Mouse (Mus musculus): ENCODE measurements around the gene Washc4.

The Washc4 gene

DNA sequence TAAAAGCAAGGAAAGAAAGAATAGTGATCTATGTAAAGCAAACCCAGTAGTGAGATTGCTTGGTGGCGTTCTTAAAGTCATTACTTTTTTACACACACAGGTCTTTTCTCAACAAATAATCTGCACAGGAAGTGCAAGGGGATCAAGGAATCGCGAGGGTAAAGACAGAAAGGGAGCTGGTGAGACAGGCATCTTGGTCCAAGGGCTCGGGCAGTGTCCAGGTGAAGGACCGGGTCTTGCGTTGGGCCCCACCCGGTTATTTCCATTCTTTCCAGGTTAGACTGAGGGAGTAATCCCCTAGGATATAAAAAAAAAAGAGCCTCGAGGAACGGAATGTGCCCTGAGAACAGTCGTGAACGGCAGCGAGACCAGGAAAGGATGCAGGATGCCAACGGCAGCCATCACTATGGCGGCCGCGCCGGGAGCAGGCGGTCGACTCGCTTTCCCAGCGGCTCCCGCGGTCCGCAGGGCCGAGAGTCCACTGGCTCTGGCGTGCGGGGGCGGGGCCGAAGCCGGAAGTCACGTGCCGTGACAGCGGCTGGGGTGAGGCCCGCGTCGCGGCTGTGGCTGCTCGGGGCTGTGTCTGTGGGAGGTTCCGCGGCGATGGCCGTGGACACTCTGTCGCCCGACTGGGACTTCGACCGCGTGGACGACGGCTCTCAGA is at the start of gene Washc4:
Gene Washc4, plus strand, starts transcription at position 314 of the 664 bp plus-strand sequence.
- CTCF ChIA-PET, result no interaction called here

- CTCF ChIA-PET, result no interaction called here
These were observed 46.2 kb upstream of the Washc4 start for GRCm38 (mm10) chr10:83497321-83497720.

GRCm38 (mm10) chr10:83508962-83509660 is 34.4 kb upstream of the Washc4 start:
- CTCF ChIA-PET, result no interaction called here

DNA sequence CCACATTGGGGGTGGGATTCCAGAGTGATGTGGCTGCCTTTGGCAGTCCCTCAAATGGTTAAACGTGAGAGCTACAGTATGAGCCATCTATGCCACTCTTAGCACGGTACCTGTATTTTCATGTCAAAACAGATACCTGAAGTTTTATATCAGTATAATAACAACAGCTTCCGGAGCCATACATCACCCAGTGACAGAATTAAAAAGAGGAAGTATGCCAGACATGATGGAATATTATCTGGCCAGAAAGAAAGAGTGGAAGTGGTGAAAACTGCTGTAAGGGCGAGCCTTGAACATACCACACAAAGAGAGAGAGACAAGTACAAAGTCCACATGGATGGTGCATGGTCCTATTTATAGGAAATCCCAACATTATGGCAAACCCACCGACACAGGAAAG is 32.2 kb upstream of the Washc4 start:
- CTCF ChIA-PET, result no interaction called here

DNA sequence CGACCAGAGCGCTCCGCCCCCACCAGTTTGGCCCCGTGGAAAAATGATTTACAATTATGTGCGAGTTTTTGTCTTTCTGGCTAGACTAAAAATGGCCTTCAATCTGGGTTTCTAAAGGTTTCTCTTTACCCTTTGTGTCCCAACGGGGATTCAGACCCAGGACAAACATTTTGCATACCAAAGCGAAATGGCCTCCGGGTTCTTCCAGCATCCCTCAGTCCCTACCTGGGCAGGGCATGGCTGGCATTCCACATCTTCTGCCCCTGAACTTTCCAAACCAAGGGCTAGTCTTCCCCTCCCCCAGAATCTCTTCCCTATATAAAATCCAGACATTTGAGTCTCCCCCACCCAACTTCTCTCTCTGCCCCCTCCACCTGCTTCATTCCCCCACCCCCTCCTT is 29.8 kb upstream of the Washc4 start:
- CTCF ChIA-PET, result no interaction called here

- CTCF ChIA-PET, result interaction anchor here (0.7 kb wide), 1 partner anchor 199 kb away, joined by 3 read pairs; no protein-coding TSS in a partner anchor
These were observed 22.6 kb upstream of the Washc4 start for GRCm38 (mm10) chr10:83520990-83521389.

GRCm38 (mm10) chr10:83524238-83524637 is 19.3 kb upstream of the Washc4 start:
- CTCF ChIA-PET, result interaction anchor here (0.7 kb wide), 1 partner anchor 95 kb away, joined by 7 read pairs; no protein-coding TSS in a partner anchor

GRCm38 (mm10) chr10:83530384-83530967 is 13.1 kb upstream of the Washc4 start:
- CTCF ChIA-PET, result no interaction called here

GRCm38 (mm10) chr10:83533258-83533909 is 10.2 kb upstream of the Washc4 start:
- CTCF ChIA-PET, result no interaction called here

GRCm38 (mm10) chr10:83533910-83534283 is 9.7 kb upstream of the Washc4 start, which contains the start of gene Aldh1l2:
Gene Aldh1l2 (minus strand): TSS chr10:83534140.
- CTCF ChIA-PET, result no interaction called here

GRCm38 (mm10) chr10:83536436-83536835 is 7.1 kb upstream of the Washc4 start:
- CTCF ChIA-PET, result interaction anchor here (0.7 kb wide), 1 partner anchor 16 kb away, joined by 15 read pairs; no protein-coding TSS in a partner anchor

DNA sequence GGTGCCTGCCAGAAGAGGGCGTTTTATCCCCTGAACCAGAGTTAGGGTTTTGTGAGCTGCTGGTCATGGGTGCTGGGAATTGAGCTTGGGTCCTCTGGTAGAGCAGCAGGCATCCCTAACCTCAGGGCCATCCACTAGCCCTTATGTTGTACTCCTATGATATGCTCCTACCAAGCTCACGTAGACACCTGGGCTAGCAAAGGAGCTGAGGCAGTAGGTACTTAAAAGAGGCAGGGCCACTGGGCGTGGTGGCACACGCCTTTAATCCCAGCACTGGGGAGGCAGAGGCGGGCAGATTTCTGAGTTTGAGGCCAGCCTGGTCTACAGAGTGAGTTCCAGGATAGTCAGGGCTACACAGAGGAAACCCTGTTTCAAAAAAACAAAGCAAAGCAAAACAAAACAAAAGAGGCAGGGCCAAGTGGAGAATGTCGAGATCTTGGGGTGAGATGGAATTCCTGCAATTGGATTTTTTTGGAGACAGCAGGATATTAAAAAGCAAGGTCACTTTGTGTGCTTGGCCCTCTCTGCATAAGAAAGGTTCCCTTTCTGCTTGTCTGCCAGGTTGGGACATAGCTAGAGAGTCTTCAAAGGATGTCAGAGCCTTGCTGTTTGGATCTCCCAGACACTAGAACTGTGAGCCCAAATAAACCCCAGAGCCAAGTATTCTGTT is 4.1 kb upstream of the Washc4 start:
- CTCF ChIA-PET, result interaction anchor here (0.5 to 0.7 kb wide), 2 partner anchors 58 to 327 kb away, joined by 3 to 4 read pairs; no protein-coding TSS in a partner anchor

DNA sequence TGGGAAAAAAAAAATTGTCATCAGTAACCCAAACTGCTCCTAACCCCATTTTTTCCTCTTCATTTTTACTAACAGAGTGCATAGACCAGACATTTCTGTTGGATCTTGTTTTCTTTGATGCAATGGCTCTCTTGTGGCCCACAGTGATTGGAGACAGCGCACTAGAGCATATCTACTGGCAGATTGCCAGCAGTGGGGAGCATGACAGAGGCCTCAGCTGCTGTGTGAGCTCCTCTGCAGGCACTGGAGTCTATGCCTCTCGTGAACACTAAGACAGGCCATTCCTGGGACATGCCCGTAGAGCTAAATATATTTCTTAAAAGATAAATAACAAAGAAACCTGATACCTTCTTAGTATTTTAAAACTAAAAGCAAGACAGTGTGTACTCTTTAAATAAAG is 3.5 kb upstream of the Washc4 start:
- CTCF ChIA-PET, result no interaction called here

- CTCF ChIA-PET, result no interaction called here
These were observed 1.3 kb upstream of the Washc4 start for GRCm38 (mm10) chr10:83542241-83542640.

DNA sequence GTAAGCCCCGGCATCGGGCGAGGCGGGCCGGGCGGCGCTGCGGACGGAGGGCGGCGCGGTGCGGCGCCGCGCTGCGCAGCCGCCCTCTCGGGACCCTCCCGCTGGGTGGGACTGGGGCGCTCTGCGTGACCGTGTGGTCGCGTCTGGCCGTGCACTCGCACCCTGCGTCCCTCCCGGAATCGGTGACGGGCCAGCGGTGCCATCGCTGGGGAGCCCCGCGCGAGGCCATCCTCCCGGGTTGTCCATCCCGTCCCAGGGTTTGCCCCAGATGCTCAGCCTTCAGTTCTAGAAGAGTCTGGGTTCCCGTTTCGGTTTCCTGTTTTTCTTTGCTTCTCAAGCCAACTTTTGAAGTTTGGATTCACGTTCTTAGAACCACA is 539 bp downstream of the Washc4 start:
- CTCF ChIA-PET, result no interaction called here

GRCm38 (mm10) chr10:83545341-83545740 is 1.8 kb downstream of the Washc4 start:
- CTCF ChIA-PET, result interaction anchor here (0.6 kb wide), 2 partner anchors 23 to 750 kb away, joined by 3 to 5 read pairs; no protein-coding TSS in a partner anchor

DNA sequence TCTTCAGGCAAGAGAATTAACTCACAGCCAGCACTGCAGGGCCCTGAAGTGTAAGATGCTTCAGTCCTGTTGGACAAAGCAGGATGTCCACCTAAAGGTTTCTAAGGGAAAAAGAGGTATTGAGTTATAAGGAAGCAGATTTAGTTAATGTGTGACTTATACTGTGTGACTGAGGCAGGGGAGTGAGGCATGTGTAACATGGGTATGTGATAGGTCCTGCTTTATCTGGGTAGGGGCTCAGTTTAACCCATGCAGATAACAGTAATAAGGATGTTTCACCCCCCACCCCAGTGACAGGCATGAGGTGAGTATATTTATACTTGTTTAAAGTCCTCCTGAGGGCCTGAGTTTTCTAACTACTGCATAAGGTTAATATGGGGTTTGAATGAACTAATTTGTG is 19.5 kb downstream of the Washc4 start:
- CTCF ChIA-PET, result no interaction called here

GRCm38 (mm10) chr10:83565449-83566441 is 22.2 kb downstream of the Washc4 start:
- CTCF ChIA-PET, result no interaction called here

- CTCF ChIA-PET, result interaction anchor here (0.8 kb wide), 1 partner anchor 15 kb away, joined by 5 read pairs; no protein-coding TSS in a partner anchor
These were observed 47.2 kb downstream of the Washc4 start for GRCm38 (mm10) chr10:83590801-83591200.

GRCm38 (mm10) chr10:83592616-83593015 is 49.1 kb downstream of the Washc4 start:
- CTCF ChIA-PET, result no interaction called here
